Mouse (Mus musculus): ENCODE data around the gene Pcbp2.

GRCm38 (mm10) chr15:102528396-102528795 lies 58.1 kb downstream of the Pcbp2 start:
- no peak for TF ChIP-seq CTCF (IDR thresholded peaks at IDR 0.05; ENCODE audit: insufficient read depth, low read depth, low read length)
- no peak for TF ChIP-seq POLR2A (IDR thresholded peaks at IDR 0.05; ENCODE audit: insufficient read depth, low read depth, low read length)

Data from olfactory bulb, adult 2 months (tissue).